Mouse (Mus musculus): ENCODE data around the gene Spock1. TPM values are rescaled to one million over a fixed set of nuclear protein-coding genes. Genes with fewer than 3 reads are reported as not detected.
A peak's percentile ranks its signal among the peaks of the same experiment; 100 is the strongest.
"Not testable (repeated sequence)": the region's sequence is repeated elsewhere in the genome, so short reads cannot be mapped to it uniquely, and the experiment has no call there.

Gene Spock1
- polyA plus RNA-seq, 1 experiment from 2014 or later = 17.2 TPM

DNA sequence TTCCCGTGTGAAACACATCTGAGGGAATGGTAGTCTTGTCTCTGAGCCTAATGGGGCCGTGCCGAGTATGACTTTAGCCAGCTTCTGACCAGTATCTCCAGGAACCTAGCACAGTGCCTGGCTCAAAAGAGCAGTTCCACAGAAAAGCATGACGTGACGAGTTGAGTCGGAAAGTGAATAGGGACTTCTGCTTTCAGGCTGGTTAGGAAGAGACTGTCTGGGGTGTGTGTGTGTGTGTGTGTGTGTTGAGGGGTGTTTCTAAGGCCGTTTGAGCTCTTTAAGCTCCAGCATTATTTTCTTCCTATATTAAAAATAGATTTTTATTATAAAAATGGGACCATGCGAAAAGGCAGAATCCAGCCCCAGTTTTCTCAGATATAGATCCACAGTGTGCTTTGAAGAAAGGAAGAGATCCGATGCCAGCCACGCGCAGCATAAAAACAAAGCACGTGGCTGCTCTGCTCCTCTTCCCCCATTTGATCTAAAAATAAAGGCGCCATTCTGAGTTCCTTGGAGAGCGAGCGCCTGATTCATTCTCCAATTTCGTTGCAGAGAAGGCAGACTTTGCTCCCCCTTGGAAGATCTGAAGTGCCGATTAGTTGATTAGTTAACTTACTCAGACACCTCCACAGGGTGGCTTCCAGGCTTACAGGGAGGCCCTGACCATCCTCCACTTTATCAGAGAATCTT, 288.9 kb downstream of the Spock1 start:
- H3K4me2 ChIP-seq = no peak overlapping the region
- no peaks in the 10 kb centered on the region for H3K36me3 ChIP-seq (ENCODE audit: control insufficient read depth, insufficient read depth, low read length)
- H3K27ac ChIP-seq (ENCODE audit: low read depth, low read length) = no peak overlapping the region
- no peak for ATAC-seq (ENCODE audit: low FRiP score)
- H3K9me3 ChIP-seq (ENCODE audit: control insufficient read depth, low read length) = no peaks in the 10 kb centered on the region
- 87% methylated on average over 17 of the region's 17 CpGs for WGBS
- 0 out of 2 replicates have a peak, but pooled peaks cover 2% of the 10 kb centered on the region for H3K27me3 ChIP-seq (ENCODE audit: control insufficient read depth, insufficient read depth, low read length)
- H3K9ac ChIP-seq (ENCODE audit: low read length) = no peak overlapping the region
- no peaks in the 10 kb centered on the region for H3K4me1 ChIP-seq (ENCODE audit: control insufficient read depth, insufficient read depth, low read length)
- H3K4me3 ChIP-seq (ENCODE audit: low read depth, low read length) = no peak overlapping the region
- DNase-seq (ENCODE audit: low spot score, missing footprints) = no peak

DNA sequence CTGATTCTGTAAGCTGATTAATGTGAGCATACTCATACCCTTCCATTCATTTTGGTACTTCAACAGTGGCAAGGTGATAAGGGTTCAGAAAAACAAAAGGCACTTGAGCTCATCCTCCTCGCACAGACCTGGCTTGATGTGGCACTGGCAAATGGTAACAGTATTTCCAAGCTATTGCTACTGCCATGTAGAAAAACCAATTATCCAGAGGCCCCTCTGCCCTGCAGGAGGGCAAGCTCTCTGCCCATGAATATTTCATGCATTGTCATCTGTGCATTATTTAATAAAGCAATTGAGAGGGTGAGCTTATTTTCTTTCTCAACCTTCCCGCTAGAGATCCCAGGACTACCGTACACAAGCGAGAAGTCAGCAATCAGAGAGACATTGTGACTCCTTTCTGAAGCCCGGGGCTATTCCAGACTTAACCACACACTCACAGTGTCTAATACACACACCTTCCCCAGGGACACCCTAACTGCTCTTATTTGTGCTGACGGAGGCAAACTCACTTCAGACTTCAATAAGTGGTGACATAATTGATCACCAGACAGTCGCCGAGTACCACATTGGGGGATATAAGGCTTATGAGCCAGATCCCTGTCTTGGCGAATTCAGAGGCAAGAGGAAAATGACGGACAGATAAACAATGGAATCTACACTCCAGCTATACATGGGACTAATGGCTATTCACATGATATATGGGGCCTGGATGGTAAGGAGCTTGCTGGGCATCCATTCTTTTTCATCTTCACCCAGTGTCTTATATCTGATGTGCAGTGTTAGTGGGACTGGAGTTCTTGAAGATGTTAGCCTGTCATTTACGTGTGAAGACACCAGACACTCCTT, 296.6 kb downstream of the Spock1 start:
- Histone ChIP-seq H3K27ac (ENCODE audit: low read depth, low read length) (no peak overlapping the region), H3K4me2 (no peak overlapping the region), H3K4me1 (ENCODE audit: control insufficient read depth, insufficient read depth, low read length) (peaks cover 4% of the 10 kb centered on the region; the same call in 1 of the 2 replicates), H3K27me3 (ENCODE audit: control insufficient read depth, insufficient read depth, low read length) (peaks cover 11% of the 10 kb centered on the region; the same call in 1 of the 2 replicates), H3K9me3 (ENCODE audit: control insufficient read depth, low read length) (no peaks in the 10 kb centered on the region), H3K4me3 (ENCODE audit: low read depth, low read length) (no peak overlapping the region), H3K36me3 (ENCODE audit: control insufficient read depth, insufficient read depth, low read length) (no peaks in the 10 kb centered on the region), H3K9ac (ENCODE audit: low read length) (no peak overlapping the region)
- DNase-seq (ENCODE audit: low spot score, missing footprints) = no peak
- ATAC-seq (ENCODE audit: low FRiP score) = peak; percentile 50; the same call in 1 of the 2 replicates
- 69% methylated on average over 11 of the region's 11 CpGs for WGBS

DNA sequence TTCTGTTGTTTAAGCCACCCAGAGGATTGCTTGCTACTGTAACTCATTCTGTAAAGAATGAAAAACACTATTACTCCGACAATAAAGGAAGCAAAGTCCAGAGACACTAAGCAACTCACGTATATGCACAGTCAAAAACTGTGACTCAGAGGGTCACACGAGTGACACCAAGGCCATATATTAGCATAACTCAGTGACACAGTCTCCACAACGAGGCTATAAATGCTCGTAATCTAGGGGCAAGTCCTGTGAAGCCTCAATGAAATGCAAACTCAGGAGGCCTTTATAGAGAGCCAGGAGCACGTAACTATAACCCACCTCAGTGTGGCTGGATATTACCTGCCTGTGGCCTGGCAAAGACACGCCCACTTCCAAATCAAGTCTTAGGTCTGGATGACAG, 298.2 kb downstream of the Spock1 start:
- Histone ChIP-seq H3K9me3 (ENCODE audit: control insufficient read depth, low read length) (no peaks in the 10 kb centered on the region), H3K36me3 (ENCODE audit: control insufficient read depth, insufficient read depth, low read length) (no peaks in the 10 kb centered on the region), H3K9ac (ENCODE audit: low read length) (no peak overlapping the region), H3K27me3 (ENCODE audit: control insufficient read depth, insufficient read depth, low read length) (peaks cover 19% of the 10 kb centered on the region), H3K4me1 (ENCODE audit: control insufficient read depth, insufficient read depth, low read length) (peaks cover 4% of the 10 kb centered on the region; the same call in 1 of the 2 replicates), H3K4me3 (ENCODE audit: low read depth, low read length) (no peak overlapping the region), H3K4me2 (no peak overlapping the region), H3K27ac (ENCODE audit: low read depth, low read length) (no peak overlapping the region)
- 92% methylated on average over 7 of the region's 7 CpGs for WGBS
- ATAC-seq (ENCODE audit: low FRiP score) (no peak), DNase-seq (ENCODE audit: low spot score, missing footprints) (no peak)

DNA sequence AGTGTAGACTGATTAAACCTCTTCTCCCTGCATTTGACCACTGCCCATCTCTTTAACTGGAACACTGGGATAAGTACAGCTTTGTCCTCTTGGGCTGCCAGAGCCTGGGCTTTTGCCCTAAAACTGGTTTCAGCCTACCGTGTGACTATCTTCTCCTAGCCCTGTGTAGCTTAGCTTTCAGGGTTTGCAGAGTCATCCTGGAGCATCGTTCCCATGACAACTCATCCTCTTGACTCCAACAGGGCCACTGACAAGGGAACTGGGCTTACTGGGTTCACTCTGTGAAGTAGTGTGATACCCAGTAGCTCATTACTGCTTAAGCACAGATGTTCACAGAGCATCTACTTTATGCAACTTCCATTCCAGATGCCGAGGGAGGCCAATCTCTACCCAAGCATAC, 303.7 kb downstream of the Spock1 start:
- DNase-seq (ENCODE audit: low spot score, missing footprints) = no peak
- H3K36me3 ChIP-seq (ENCODE audit: control insufficient read depth, insufficient read depth, low read length) = no peaks in the 10 kb centered on the region
- WGBS = 64% methylated on average over 3 of the region's 3 CpGs

DNA sequence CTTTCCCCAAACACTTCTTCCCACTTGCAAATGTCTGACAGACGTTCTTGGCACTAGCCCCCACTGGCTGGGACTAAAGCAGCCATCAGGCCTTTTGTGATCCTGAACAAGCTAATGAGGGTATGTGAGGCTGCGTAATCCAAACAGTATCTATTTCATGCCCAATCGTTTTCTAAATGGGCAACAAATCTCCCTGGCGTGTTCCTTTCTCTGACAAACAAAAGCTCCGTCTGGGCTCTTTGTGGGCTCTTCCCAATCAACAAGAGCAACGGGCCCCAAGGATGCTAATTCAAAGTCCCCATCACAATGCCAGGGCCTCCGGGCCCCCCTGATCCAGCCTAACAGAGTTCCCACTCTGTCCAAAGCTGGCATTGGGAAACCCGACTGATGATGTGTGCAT, 304.9 kb downstream of the Spock1 start:
- ATAC-seq (ENCODE audit: low FRiP score) (peak; percentile 58), DNase-seq (ENCODE audit: low spot score, missing footprints) (no peak)
- H3K4me2 ChIP-seq = no peak overlapping the region
- H3K4me1 ChIP-seq (ENCODE audit: control insufficient read depth, insufficient read depth, low read length) = peaks cover 5% of the 10 kb centered on the region
- H3K9me3 ChIP-seq (ENCODE audit: control insufficient read depth, low read length) = no peaks in the 10 kb centered on the region
- WGBS = 22% methylated on average over 8 of the region's 8 CpGs
- H3K4me3 ChIP-seq (ENCODE audit: low read depth, low read length) = no peak overlapping the region
- H3K36me3 ChIP-seq (ENCODE audit: control insufficient read depth, insufficient read depth, low read length) = no peaks in the 10 kb centered on the region
- H3K9ac ChIP-seq (ENCODE audit: low read length) = no peak overlapping the region
- peaks cover 68% of the 10 kb centered on the region for H3K27me3 ChIP-seq (ENCODE audit: control insufficient read depth, insufficient read depth, low read length)
- H3K27ac ChIP-seq (ENCODE audit: low read depth, low read length) = no peak overlapping the region

More for the DNA sequence above, 303.7 kb downstream of the Spock1 start:
- H3K4me1 ChIP-seq (ENCODE audit: control insufficient read depth, insufficient read depth, low read length) = peaks cover 5% of the 10 kb centered on the region
- no peak overlapping the region for H3K9ac ChIP-seq (ENCODE audit: low read length)
- no peak overlapping the region for H3K27ac ChIP-seq (ENCODE audit: low read depth, low read length)
- H3K4me2 ChIP-seq = no peak overlapping the region
- H3K27me3 ChIP-seq (ENCODE audit: control insufficient read depth, insufficient read depth, low read length) = peaks cover 60% of the 10 kb centered on the region
- no peak overlapping the region for H3K4me3 ChIP-seq (ENCODE audit: low read depth, low read length)
- H3K9me3 ChIP-seq (ENCODE audit: control insufficient read depth, low read length) = no peaks in the 10 kb centered on the region
- no peak for ATAC-seq (ENCODE audit: low FRiP score)

DNA sequence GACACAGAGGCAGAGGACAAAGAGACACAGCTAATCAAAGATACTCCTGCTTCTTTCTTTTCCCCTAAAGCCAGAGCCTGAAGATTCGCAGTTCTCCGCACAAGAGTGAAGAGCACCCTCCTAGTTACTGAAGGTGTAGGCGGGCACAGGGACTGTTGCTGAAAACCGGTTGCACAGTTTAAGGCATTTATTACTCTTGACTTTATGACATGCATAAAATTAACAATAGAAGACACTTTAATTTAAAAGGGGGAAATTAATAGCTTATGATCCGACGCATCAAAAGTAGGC, 312.4 kb downstream of the Spock1 start:
- H3K4me3 ChIP-seq (ENCODE audit: low read depth, low read length) = no peak overlapping the region
- ATAC-seq (ENCODE audit: low FRiP score) (no peak), DNase-seq (ENCODE audit: low spot score, missing footprints) (no peak)
- H3K4me2 ChIP-seq = no peak overlapping the region
- 87% methylated on average over 6 of the region's 6 CpGs for WGBS
- H3K36me3 ChIP-seq (ENCODE audit: control insufficient read depth, insufficient read depth, low read length) = no peaks in the 10 kb centered on the region
- no peak overlapping the region for H3K9ac ChIP-seq (ENCODE audit: low read length)
- peaks cover 31% of the 10 kb centered on the region for H3K27me3 ChIP-seq (ENCODE audit: control insufficient read depth, insufficient read depth, low read length)
- H3K9me3 ChIP-seq (ENCODE audit: control insufficient read depth, low read length) = no peaks in the 10 kb centered on the region
- peak overlapping the region; percentile 46; the same call in 1 of the 2 replicates for H3K27ac ChIP-seq (ENCODE audit: low read depth, low read length)
- peaks cover 3% of the 10 kb centered on the region; the same call in 1 of the 2 replicates for H3K4me1 ChIP-seq (ENCODE audit: control insufficient read depth, insufficient read depth, low read length)

DNA sequence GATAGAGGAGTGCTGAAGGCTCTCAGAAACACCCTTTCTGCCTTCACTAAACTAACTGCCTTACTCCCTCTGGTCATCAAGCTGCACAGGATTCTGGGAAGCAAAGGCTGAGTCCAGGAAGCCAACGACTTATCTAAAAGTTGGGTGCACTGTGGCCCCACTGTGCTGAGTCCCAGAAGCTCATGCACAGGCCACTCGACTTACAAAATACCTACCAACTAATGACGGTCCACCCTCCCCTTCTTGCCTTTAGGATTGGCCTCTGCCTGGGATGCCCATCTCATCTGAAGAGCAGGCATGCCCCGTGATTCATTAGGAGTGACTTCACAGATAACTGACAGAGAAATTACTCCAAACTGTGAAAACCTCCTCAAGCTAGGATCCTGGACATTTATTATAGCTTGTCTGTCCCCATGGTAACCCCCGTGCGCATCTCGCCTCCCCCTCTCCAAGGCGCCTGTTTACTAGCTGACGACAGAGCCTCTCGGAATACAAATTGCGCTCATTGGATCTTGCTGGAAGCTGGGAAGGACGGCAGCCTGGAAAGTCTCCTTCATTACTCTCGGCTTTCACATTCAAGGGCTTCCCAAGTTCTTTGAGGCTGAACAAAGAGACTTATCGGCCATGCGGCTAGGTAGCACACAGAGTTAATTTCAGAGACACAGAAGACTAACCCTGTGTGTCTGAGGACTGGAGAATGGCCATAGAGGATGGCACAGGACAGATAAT, 312.9 kb downstream of the Spock1 start:
- no peak for DNase-seq (ENCODE audit: low spot score, missing footprints)
- peak; percentile 69; the same call in 1 of the 2 replicates for ATAC-seq (ENCODE audit: low FRiP score)
- Histone ChIP-seq H3K4me1 (ENCODE audit: control insufficient read depth, insufficient read depth, low read length) (peaks cover 3% of the 10 kb centered on the region; the same call in 1 of the 2 replicates), H3K9me3 (ENCODE audit: control insufficient read depth, low read length) (no peaks in the 10 kb centered on the region), H3K27ac (ENCODE audit: low read depth, low read length) (peak overlapping the region; percentile 46; the same call in 1 of the 2 replicates), H3K9ac (ENCODE audit: low read length) (no peak overlapping the region), H3K4me2 (no peak overlapping the region), H3K4me3 (ENCODE audit: low read depth, low read length) (no peak overlapping the region), H3K27me3 (ENCODE audit: control insufficient read depth, insufficient read depth, low read length) (peaks cover 26% of the 10 kb centered on the region; the same call in 1 of the 2 replicates), H3K36me3 (ENCODE audit: control insufficient read depth, insufficient read depth, low read length) (no peaks in the 10 kb centered on the region)
- WGBS = 57% methylated on average over 15 of the region's 15 CpGs

DNA sequence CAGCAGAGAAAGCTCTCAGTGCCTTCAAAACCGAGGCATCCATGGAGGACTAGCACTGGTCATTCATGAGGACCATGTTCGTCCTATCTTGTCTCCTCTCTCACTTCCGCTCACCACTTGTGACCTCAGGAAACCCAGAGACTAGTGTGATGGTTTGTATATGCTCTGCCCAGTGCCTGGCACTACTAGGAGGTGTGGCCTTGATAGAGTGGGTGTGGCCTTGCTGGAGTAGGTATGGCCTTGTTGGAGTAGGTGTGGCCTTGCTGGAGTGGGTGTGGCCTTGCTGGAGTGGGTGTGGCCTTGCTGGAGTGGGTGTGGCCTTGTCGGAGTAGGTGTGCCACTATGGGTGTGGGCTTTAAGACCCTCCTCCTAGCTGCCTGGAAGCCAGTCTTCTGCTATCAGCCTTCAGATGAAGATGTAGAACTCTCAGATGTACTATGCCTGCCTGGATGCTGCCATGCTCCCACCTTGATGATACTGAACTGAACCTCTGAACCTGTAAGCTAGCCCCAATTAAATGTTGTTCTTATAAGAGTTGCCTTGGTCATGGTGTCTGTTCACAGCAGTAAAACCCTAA, 318.7 kb downstream of the Spock1 start:
- H3K4me1 ChIP-seq (ENCODE audit: control insufficient read depth, insufficient read depth, low read length); H3K4me3 ChIP-seq (ENCODE audit: low read depth, low read length); H3K27ac ChIP-seq (ENCODE audit: low read depth, low read length); H3K9me3 ChIP-seq (ENCODE audit: control insufficient read depth, low read length); H3K9ac ChIP-seq (ENCODE audit: low read length); H3K27me3 ChIP-seq (ENCODE audit: control insufficient read depth, insufficient read depth, low read length); DNase-seq (ENCODE audit: low spot score, missing footprints); H3K36me3 ChIP-seq (ENCODE audit: control insufficient read depth, insufficient read depth, low read length); ATAC-seq (ENCODE audit: low FRiP score); H3K4me2 ChIP-seq: not testable (repeated sequence)
- WGBS = 93% methylated on average over 4 of the region's 4 CpGs
